Mouse (Mus musculus): Measurements from ENCODE around the gene Pkn1.

Gene Pkn1

GRCm38 (mm10) chr8:83698661-83699453, at the start of gene Pkn1:
Gene Pkn1 (minus strand): TSS chr8:83699179.
- peak in 1 of 2 experiments; percentile 42 for DNase-seq (ENCODE audit: low spot score in 2 of 2)

- DNase-seq (ENCODE audit: low spot score in 2 of 2): no peak
Observed at GRCm38 (mm10) chr8:83748708-83749107, 49.7 kb upstream of the Pkn1 start.

GRCm38 (mm10) chr8:83747661-83748346, 48.8 kb upstream of the Pkn1 start:
- DNase-seq (ENCODE audit: low spot score in 2 of 2): peak in 1 of 2 experiments; percentile 46

GRCm38 (mm10) chr8:83744070-83744469, 45.1 kb upstream of the Pkn1 start:
- DNase-seq (ENCODE audit: low spot score in 2 of 2): no peak

- DNase-seq (ENCODE audit: low spot score in 2 of 2): no peak
Observed at GRCm38 (mm10) chr8:83742968-83743367, 44.0 kb upstream of the Pkn1 start.

- no peak for DNase-seq (ENCODE audit: low spot score in 2 of 2)
Observed at GRCm38 (mm10) chr8:83741849-83742655, 43.1 kb upstream of the Pkn1 start.

GRCm38 (mm10) chr8:83740976-83741741, 42.2 kb upstream of the Pkn1 start, which contains the start of gene Adgre5:
Gene Adgre5 (minus strand): TSS chr8:83741326.
- DNase-seq (ENCODE audit: low spot score in 2 of 2): no peak

- no peak for DNase-seq (ENCODE audit: low spot score in 2 of 2)
Observed at GRCm38 (mm10) chr8:83740586-83740975, 41.6 kb upstream of the Pkn1 start.

- no peak for DNase-seq (ENCODE audit: low spot score in 2 of 2)
Observed at GRCm38 (mm10) chr8:83739711-83740468, 40.9 kb upstream of the Pkn1 start.

- no peak for DNase-seq (ENCODE audit: low spot score in 2 of 2)
Observed at GRCm38 (mm10) chr8:83738949-83739710, 40.2 kb upstream of the Pkn1 start.

- no peak for DNase-seq (ENCODE audit: low spot score in 2 of 2)
Observed at GRCm38 (mm10) chr8:83737852-83738562, 39.0 kb upstream of the Pkn1 start.

GRCm38 (mm10) chr8:83737346-83737745, 38.4 kb upstream of the Pkn1 start:
- DNase-seq (ENCODE audit: low spot score in 2 of 2): no peak

- no peak for DNase-seq (ENCODE audit: low spot score in 2 of 2)
Observed at GRCm38 (mm10) chr8:83736681-83737080, 37.7 kb upstream of the Pkn1 start.

- no peak for DNase-seq (ENCODE audit: low spot score in 2 of 2)
Observed at GRCm38 (mm10) chr8:83732919-83733318, 33.9 kb upstream of the Pkn1 start.

GRCm38 (mm10) chr8:83731906-83732305, 32.9 kb upstream of the Pkn1 start:
- DNase-seq (ENCODE audit: low spot score in 2 of 2): no peak

- no peak for DNase-seq (ENCODE audit: low spot score in 2 of 2)
Observed at GRCm38 (mm10) chr8:83729009-83729807, 30.2 kb upstream of the Pkn1 start.

GRCm38 (mm10) chr8:83725521-83726102, 26.6 kb upstream of the Pkn1 start:
- no peak for DNase-seq (ENCODE audit: low spot score in 2 of 2)
